Mouse (Mus musculus) layer of hippocampus, adult 18-20 months (tissue): Measurements from ENCODE around the gene Gm12800. TPM values are rescaled to one million over a fixed set of nuclear protein-coding genes. Genes with fewer than 3 reads are reported as not detected.
"Not testable (repeated sequence)": the region's sequence is repeated elsewhere in the genome, so short reads cannot be mapped to it uniquely, and the experiment has no call there.

Experiments
- DNase-seq, 2 experiments: peaks; one replicate each; pipeline ENCODE4 v3.0.0; 2022; ENCODE audit warnings: low spot score in 2 of 2
- long read RNA-seq: library from polyadenylated mRNA; stranded (forward); transcript quantifications from one replicate; pipeline ENCODE4 v2.0.0, GENCODE M21; 2021
- total RNA-seq, 2 experiments: library from RNA; stranded (reverse); gene quantifications; 2 replicates each; pipeline ENCODE4 v1.2.3; 2021

Gm12800 gene
- total RNA-seq, result not detected
- long read RNA-seq, result 0 reads

DNA sequence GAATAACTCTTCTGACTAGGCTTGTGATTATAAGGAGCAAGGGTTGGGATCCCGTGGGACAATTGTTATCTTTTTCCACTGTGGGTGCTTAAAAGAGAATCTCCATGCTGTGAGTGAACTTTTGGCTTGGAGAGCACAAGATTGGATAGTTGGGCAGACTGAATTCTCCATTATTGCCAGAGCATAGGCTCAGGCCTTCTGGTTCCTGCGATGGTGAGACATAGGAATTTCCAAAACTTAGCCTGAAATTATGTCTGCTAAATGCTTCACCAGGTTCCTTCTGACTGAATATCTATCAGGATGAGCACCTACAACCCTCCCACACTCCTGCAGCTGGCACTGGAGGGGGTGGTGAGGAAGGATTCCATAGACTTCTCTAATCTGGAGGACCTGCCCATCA, at the start of gene Gm12800:
TSS of gene Gm12800 (plus strand) at position 301 of the 400 bp plus-strand sequence.
- not testable (repeated sequence) for DNase-seq

DNA sequence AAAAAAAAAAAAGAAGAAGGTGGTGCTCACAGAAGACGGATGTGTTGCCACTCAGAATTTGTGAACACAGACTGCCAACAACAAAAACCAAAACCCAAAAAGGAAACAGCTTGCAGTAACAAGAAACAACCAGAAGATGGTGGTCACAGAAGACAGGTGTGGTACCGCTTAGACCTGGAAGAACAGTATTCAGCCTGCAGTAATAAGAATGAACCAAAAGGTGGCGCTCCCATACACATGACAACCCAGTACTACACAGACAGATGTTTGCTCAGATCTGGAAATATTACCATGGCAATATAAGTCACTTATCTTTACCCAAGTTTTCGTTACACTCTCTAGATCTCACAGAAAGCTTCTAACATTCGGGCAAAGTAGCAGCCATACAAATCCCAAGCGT, 48.0 kb upstream of the Gm12800 start:
- DNase-seq, result peak in 1 of 2 experiments; percentile 40

DNA sequence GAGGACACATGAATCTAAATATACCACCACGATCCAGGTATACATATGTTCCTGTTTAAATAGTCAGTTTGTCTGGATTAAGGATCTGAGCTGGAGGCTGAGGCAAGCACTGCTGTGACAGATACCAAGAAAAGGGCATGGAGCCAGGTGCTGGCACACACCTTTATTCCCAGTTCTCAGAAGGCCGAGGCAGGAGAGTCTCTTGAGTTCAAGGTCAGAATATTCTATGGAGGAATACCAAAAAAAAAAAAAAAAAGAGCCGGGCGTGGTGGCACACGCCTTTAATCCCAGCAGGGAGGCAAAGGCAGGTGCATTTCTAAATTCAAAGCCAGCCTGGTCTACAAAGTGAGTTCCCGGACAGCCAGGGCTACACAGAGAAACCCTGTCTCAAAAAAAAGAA, 46.6 kb upstream of the Gm12800 start:
- DNase-seq, result no peak

DNA sequence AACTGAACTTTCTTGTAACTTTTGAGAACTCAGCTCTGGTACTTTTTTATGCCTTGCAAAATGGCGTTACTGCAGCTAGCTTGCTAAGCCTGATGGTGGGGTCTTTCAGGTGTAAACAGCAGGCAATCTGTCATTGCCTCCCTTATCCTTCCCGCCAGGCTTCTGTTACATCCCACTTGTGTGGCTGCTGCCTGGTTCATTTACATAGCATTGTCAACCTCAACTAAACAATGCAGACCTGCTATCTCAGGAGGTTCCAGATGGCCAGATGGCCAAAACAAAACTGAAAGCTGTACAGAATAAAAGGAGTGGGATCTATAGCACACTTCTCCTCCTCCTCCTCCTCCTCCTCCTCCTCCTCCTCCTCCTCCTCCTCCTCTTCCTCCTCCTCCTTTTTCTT, 36.9 kb upstream of the Gm12800 start:
- DNase-seq, result peak in 1 of 2 experiments; percentile 2

DNA sequence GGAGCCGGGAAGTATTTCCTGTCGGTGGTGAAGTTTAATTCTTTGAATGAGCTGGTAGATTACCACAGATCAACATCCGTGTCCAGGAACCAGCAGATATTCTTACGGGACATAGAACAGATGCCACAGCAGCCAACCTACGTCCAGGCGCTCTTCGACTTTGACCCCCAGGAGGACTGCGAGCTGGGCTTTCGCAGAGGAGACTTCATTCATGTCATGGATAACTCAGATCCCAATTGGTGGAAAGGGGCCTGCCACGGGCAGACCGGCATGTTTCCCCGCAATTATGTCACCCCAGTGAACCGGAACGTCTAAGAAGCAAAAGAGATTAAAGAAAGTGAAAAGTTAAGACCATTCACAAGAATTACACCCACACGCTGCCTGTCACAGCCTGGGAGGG, 33.2 kb upstream of the Gm12800 start:
- not testable (repeated sequence) for DNase-seq

DNA sequence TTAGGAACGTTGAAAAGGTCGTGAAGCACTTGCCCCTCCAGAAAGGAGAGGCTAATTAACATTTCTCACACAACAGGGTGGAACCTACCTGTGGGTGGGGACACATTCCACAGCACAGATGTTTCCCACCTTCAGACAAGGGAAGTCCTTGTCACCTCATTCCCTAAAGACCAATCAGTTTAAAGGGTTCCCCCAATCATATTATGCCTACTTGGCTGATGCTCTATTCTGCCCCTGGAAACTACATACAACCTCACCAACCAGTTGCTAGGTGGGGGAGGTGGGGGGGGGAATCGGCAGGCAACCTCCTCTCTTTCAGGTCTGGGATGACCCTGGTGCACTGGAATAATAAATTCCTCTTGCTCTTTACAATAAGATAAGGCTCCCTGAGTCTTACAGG, 25.3 kb upstream of the Gm12800 start:
- no peak for DNase-seq

DNA sequence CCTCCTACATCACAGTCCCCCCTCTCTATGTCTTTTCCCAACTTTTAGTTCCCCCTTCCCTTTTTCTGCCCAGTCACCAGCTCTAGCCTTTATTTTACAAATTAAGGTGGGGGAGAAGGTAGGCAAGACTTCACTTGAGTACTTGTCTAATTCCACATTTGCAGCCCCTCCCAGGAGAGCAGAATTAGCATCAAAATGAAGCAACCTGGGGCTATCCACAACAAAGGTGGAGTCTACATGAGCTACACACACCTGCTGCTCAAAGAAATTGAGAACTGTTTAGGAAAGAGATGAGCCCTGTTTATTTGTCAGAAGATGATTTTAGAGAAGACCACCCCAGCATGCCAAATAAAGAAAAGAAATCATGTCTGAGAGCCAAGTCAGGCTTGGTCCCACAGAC, 19.5 kb upstream of the Gm12800 start:
- DNase-seq, result no peak

DNA sequence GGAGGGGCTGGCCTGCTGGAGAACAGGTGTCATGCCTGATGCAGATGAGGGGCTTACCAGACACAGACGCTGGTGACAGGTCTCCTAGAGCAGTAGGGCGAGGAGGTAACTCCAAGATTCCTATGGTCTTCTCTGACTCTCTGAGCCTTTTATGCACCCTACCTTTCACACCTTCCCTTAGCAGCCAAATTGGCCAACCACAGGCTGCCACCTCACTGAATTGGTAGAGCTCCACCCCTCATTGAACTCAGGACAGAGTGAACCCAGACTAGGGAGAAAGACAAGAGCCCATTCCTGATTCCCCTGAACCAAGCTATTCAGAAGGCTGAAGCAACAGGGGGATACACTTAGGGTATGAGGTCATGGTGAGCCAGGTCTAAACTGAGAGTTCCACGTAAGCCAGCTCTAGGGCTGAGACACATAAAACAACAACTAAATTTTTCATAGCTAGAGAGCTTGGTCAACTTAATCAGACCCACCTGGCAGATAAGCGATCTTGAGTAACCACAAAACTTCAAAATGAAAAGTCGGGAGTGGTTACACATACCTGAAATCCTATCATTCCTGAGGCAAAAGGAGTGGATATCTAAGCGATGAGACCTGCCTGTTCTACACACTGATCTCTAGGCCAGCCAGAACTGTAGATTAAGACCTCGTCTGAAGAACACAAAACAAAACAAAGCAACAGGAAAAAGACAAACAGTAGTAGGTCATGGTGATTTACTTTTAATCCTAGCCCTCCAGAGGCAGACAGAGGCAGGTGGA, 15.1 kb upstream of the Gm12800 start, which contains the start of gene C130073F10Rik:
TSS of gene C130073F10Rik (minus strand) at position 134 of the 765 bp plus-strand sequence.
- no peak for DNase-seq

DNA sequence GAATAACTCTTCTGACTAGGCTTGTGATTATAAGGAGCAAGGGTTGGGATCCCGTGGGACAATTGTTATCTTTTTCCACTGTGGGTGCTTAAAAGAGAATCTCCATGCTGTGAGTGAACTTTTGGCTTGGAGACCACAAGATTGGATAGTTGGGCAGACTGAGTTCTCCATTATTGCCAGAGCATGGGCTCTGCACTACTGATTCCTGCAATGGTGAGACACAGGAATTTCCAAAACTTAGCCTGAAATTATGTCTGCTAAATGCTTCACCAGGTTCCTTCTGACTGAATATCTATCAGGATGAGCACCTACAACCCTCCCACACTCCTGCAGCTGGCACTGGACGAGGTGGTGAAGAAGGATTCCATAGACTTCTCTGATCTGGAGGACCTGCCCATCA, 31.2 kb downstream of the Gm12800 start, which contains the start of gene Gm12794:
TSS of gene Gm12794 (plus strand) at position 301 of the 400 bp plus-strand sequence.
- DNase-seq, result not testable (repeated sequence)

Other genes with a start within 250 kb of the Gm12800 start
- gene Lepr, start 191.7 kb upstream of the Gm12800 start, total RNA-seq, result 1 to 10 TPM; 1.7 to 2.4 TPM
- not detected for gene B020004J07Rik, start 65.1 kb upstream of the Gm12800 start, total RNA-seq
- gene C130073F10Rik, start 15.3 kb upstream of the Gm12800 start, total RNA-seq, result not detected
- not detected for gene Gm12794, start 31.3 kb downstream of the Gm12800 start, total RNA-seq
- not detected for gene Gm12790, start 71.9 kb downstream of the Gm12800 start, total RNA-seq
- gene Gm12789, start 77.5 kb downstream of the Gm12800 start, total RNA-seq, result not detected
- gene Pde4b, start 178.4 kb downstream of the Gm12800 start, total RNA-seq, result 10 to 100 TPM; 59.5 to 65.2 TPM